Mouse (Mus musculus) c-Kit-positive CD71-negative TER-119-negative erythroid progenitor cells, embryonic 14.5 days (primary cell): ENCODE measurements at regions not wholly inside any gene's neighbourhood (a gene's known extent, or its start where the extent isn't known, plus 50 kb on each side); places are given as distances from the start of the nearest gene placed in this dataset.

Experiments used
- DNase-seq: peaks from one replicate; pipeline ENCODE4 v3.0.0-alpha.2; 2013; ENCODE audit warnings: low read depth

GRCm38 (mm10) chr4:58728641-58729040 is 58.9 kb downstream of the Olfr267 start:
- no peak for DNase-seq

GRCm38 (mm10) chr4:58726424-58726823 is 61.1 kb downstream of the Olfr267 start:
- no peak for DNase-seq

- DNase-seq: peak; percentile 24
Measured at GRCm38 (mm10) chr4:58722772-58723171, 64.7 kb downstream of the Olfr267 start.

- DNase-seq: no peak
Measured at GRCm38 (mm10) chr4:58720682-58721081, 66.8 kb downstream of the Olfr267 start.

GRCm38 (mm10) chr4:58716426-58716825 is 71.1 kb downstream of the Olfr267 start:
- no peak for DNase-seq

- no peak for DNase-seq
Measured at GRCm38 (mm10) chr4:58715846-58716245, 71.7 kb downstream of the Olfr267 start.

- DNase-seq: no peak
Measured at GRCm38 (mm10) chr4:58714221-58714620, 73.3 kb downstream of the Olfr267 start.

- no peak for DNase-seq
Measured at GRCm38 (mm10) chr4:58712875-58713274, 74.6 kb downstream of the Olfr267 start.

GRCm38 (mm10) chr4:58712166-58712565 is 75.3 kb downstream of the Olfr267 start:
- no peak for DNase-seq

GRCm38 (mm10) chr4:58699236-58699798 is 88.2 kb downstream of the Olfr267 start:
- DNase-seq: no peak

GRCm38 (mm10) chr4:58698828-58699227 is 88.7 kb downstream of the Olfr267 start:
- no peak for DNase-seq

GRCm38 (mm10) chr4:58696684-58697083 is 90.8 kb downstream of the Olfr267 start:
- no peak for DNase-seq

- no peak for DNase-seq
Measured at GRCm38 (mm10) chr4:58695281-58695680, 92.2 kb downstream of the Olfr267 start.

GRCm38 (mm10) chr4:58693018-58693417 is 94.5 kb downstream of the Olfr267 start:
- DNase-seq: no peak

- DNase-seq: no peak
Measured at GRCm38 (mm10) chr4:58681926-58682325, 105.6 kb downstream of the Olfr267 start.

GRCm38 (mm10) chr4:58677701-58678385 is 109.7 kb downstream of the Olfr267 start:
- no peak for DNase-seq

- no peak for DNase-seq
Measured at GRCm38 (mm10) chr4:58671406-58672035, 116.0 kb downstream of the Olfr267 start.

GRCm38 (mm10) chr4:58670906-58671250 is 116.6 kb downstream of the Olfr267 start:
- DNase-seq: no peak

- DNase-seq: no peak
Measured at GRCm38 (mm10) chr4:58670107-58670905, 116.6 kb upstream of the Lpar1 start.

- no peak for DNase-seq
Measured at GRCm38 (mm10) chr4:58668368-58669153, 114.9 kb upstream of the Lpar1 start.

GRCm38 (mm10) chr4:58663628-58664205 is 110.0 kb upstream of the Lpar1 start:
- no peak for DNase-seq
